Mouse (Mus musculus): ENCODE data around the gene Plxdc1. TPM values are rescaled to one million over a fixed set of nuclear protein-coding genes. Genes with fewer than 3 reads are reported as not detected.

Gene Plxdc1
- 10 to 100 TPM; 10.3 to 14.4 TPM for total RNA-seq (2021)
- long read RNA-seq, transcript Plxdc1-201 (14 exons, 2,881 nt) = major isoform, 8 of 17 reads
- long read RNA-seq, partial matches to known transcripts = 1 of 17 reads
- long read RNA-seq, other reads (novel, unspliced or antisense) = 6 of 17 reads

GRCm38 (mm10) chr11:97985727-97986677 lies at the start of gene Plxdc1:
Gene Plxdc1, minus strand, starts transcription at chr11:97986444.
- DNase-seq (ENCODE audit: low spot score in 2 of 2) = no peak

GRCm38 (mm10) chr11:98035977-98036377 lies 49.7 kb upstream of the Plxdc1 start:
- no peak for DNase-seq (ENCODE audit: low spot score in 2 of 2)

GRCm38 (mm10) chr11:98034840-98035239 lies 48.6 kb upstream of the Plxdc1 start:
- DNase-seq (ENCODE audit: low spot score in 2 of 2) = no peak

- DNase-seq (ENCODE audit: low spot score in 2 of 2) = no peak
Measured at GRCm38 (mm10) chr11:98034061-98034460, 47.8 kb upstream of the Plxdc1 start.

- DNase-seq (ENCODE audit: low spot score in 2 of 2) = peak; percentile 55 to 88
Measured at GRCm38 (mm10) chr11:98031443-98031770, 45.2 kb upstream of the Plxdc1 start.

GRCm38 (mm10) chr11:98030701-98031442 lies 44.6 kb upstream of the Plxdc1 start:
- DNase-seq (ENCODE audit: low spot score in 2 of 2) = no peak

- DNase-seq (ENCODE audit: low spot score in 2 of 2) = no peak
Measured at GRCm38 (mm10) chr11:98027785-98028184, 41.5 kb upstream of the Plxdc1 start.

- DNase-seq (ENCODE audit: low spot score in 2 of 2) = no peak
Measured at GRCm38 (mm10) chr11:98027297-98027688, 41.0 kb upstream of the Plxdc1 start.

GRCm38 (mm10) chr11:98026570-98027296 lies 40.5 kb upstream of the Plxdc1 start, which contains the start of gene Rpl19:
Gene Rpl19, plus strand, starts transcription at chr11:98026710.
- peak; percentile 90 to 95 for DNase-seq (ENCODE audit: low spot score in 2 of 2)

- no peak for DNase-seq (ENCODE audit: low spot score in 2 of 2)
Measured at GRCm38 (mm10) chr11:98026248-98026569, 40.0 kb upstream of the Plxdc1 start.

- DNase-seq (ENCODE audit: low spot score in 2 of 2) = no peak
Measured at GRCm38 (mm10) chr11:98024516-98024915, 38.3 kb upstream of the Plxdc1 start.

GRCm38 (mm10) chr11:98022555-98023371 lies 36.5 kb upstream of the Plxdc1 start, which contains the start of gene Cacnb1:
Gene Cacnb1, minus strand, starts transcription at chr11:98023034.
- peak in 1 of 2 experiments; percentile 63 for DNase-seq (ENCODE audit: low spot score in 2 of 2)

GRCm38 (mm10) chr11:98022253-98022554 lies 36.0 kb upstream of the Plxdc1 start:
- no peak for DNase-seq (ENCODE audit: low spot score in 2 of 2)

GRCm38 (mm10) chr11:98021565-98022252 lies 35.5 kb upstream of the Plxdc1 start:
- peak; percentile 48 to 69 for DNase-seq (ENCODE audit: low spot score in 2 of 2)

GRCm38 (mm10) chr11:98021118-98021517 lies 34.9 kb upstream of the Plxdc1 start:
- DNase-seq (ENCODE audit: low spot score in 2 of 2) = no peak

- no peak for DNase-seq (ENCODE audit: low spot score in 2 of 2)
Measured at GRCm38 (mm10) chr11:98020710-98021109, 34.5 kb upstream of the Plxdc1 start.

GRCm38 (mm10) chr11:98019883-98020610 lies 33.8 kb upstream of the Plxdc1 start:
- DNase-seq (ENCODE audit: low spot score in 2 of 2) = no peak

GRCm38 (mm10) chr11:98018858-98019641 lies 32.8 kb upstream of the Plxdc1 start:
- DNase-seq (ENCODE audit: low spot score in 2 of 2) = peak; percentile 81 to 82
